Mouse (Mus musculus) heart, embryonic 16.5 days (tissue): ENCODE results near the gene Epb42. TPM values are rescaled to one million over a fixed set of nuclear protein-coding genes. Genes with fewer than 3 reads are reported as not detected.
A peak's percentile ranks its signal among the peaks of the same experiment; 100 is the strongest.
"Not testable (repeated sequence)": the region's sequence is repeated elsewhere in the genome, so short reads cannot be mapped to it uniquely, and the experiment has no call there.

Experiments used
- ATAC-seq: fragments of 200-750 bp; cut with Nextera tagmentation; replicated peaks from 2 replicates; pipeline ENCODE4 v1.8.0; 2017; ENCODE audit warnings: moderate number of reproducible peaks; ENCODE audit not compliant: insufficient read depth, low FRiP score; ENCODE audit errors: extremely low read depth
- H3K27ac ChIP-seq: fragments of 300-500 bp; sonication (generic); 2 replicates; pipeline ENCODE4 v1.5.1; 2014; ENCODE audit warnings: mild to moderate bottlenecking, low read length, control low read depth, moderate library complexity
- H3K27me3 ChIP-seq: fragments of 300-500 bp; sonication (generic); 2 replicates; pipeline ENCODE4 v1.6.1; 2014; ENCODE audit warnings: low read length, mixed read lengths; ENCODE audit not compliant: control insufficient read depth, insufficient read depth
- H3K36me3 ChIP-seq: fragments of 300-500 bp; sonication (generic); 2 replicates; pipeline ENCODE4 v1.6.1; 2014; ENCODE audit not compliant: control insufficient read depth, insufficient read depth
- H3K4me1 ChIP-seq: fragments of 300-500 bp; sonication (generic); 2 replicates; pipeline ENCODE4 v1.6.1; 2014; ENCODE audit warnings: low read length, mixed read lengths; ENCODE audit not compliant: control insufficient read depth, insufficient read depth
- H3K4me2 ChIP-seq: fragments of 300-500 bp; sonication (generic); 2 replicates; pipeline ENCODE4 v1.6.1; 2014; ENCODE audit warnings: low read depth, mild to moderate bottlenecking, control low read depth, low read length
- H3K4me3 ChIP-seq: fragments of 300-500 bp; sonication (generic); 2 replicates; pipeline ENCODE4 v1.5.1; 2014; ENCODE audit warnings: mild to moderate bottlenecking, control low read depth, low read length
- H3K9ac ChIP-seq: fragments of 300-500 bp; sonication (generic); 2 replicates; pipeline ENCODE4 v1.6.1; 2014; ENCODE audit warnings: low read length, control low read depth
- H3K9me3 ChIP-seq: fragments of 300-500 bp; sonication (generic); replicated peaks from 2 replicates; pipeline ENCODE4 v1.6.1; 2016; ENCODE audit warnings: low read length; ENCODE audit not compliant: control insufficient read depth
- WGBS: fragments of 180-500 bp; shearing (Covaris S2); extraction: QIAGEN DNeasy Blood & Tissue Kit; methylation state at CpG from one replicate; pipeline ENCODE4 v1.1.7; 2014; 5-methylcytosine and 5-hydroxymethylcytosine counted together
- microRNA-seq: library from miRNA; unstranded; fragments of <30 nt; microRNA quantifications from one replicate; pipeline ENCODE4, GENCODE M21; 2017
- polyA plus RNA-seq: library from polyadenylated mRNA; unstranded; fragments of >200 nt; fragmentation: Nextera tagmentation; extraction: Ambion mirVana; gene quantifications from 2 replicates; pipeline ENCODE4 v1.2.1, GENCODE M21; 2015

The Epb42 gene
- polyA plus RNA-seq, 1 experiment from 2014 or later: 1.1 TPM

DNA sequence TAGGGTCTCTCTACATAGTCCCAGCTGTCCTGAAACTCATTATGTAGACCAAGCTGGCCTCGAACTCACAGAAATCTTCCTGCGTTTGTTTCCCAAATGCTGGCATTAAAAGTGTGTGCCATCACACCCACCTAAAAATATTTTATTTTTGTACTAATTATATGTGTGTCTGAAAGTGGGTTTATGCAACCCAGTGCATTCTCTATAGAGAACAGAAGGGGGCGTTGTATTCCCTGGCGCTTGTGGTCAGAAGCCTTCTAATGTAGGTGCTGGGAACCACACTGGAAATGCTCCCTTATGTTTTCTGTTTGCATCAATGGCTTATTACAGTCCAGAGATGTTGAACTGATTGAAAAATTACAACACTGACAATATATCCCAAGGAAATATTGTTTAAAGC lies 60.6 kb downstream of the Epb42 start:
- no peaks in the 10 kb centered on the region for H3K9me3 ChIP-seq
- ATAC-seq: no peak
- no peak overlapping the region for H3K27ac ChIP-seq
- no peak overlapping the region for H3K9ac ChIP-seq
- no peaks in the 10 kb centered on the region for H3K36me3 ChIP-seq
- no peaks in the 10 kb centered on the region for H3K4me1 ChIP-seq
- WGBS: 55% methylated on average over 4 of the region's 4 CpGs
- no peak overlapping the region for H3K4me2 ChIP-seq
- H3K27me3 ChIP-seq: no peaks in the 10 kb centered on the region
- no peak overlapping the region for H3K4me3 ChIP-seq

DNA sequence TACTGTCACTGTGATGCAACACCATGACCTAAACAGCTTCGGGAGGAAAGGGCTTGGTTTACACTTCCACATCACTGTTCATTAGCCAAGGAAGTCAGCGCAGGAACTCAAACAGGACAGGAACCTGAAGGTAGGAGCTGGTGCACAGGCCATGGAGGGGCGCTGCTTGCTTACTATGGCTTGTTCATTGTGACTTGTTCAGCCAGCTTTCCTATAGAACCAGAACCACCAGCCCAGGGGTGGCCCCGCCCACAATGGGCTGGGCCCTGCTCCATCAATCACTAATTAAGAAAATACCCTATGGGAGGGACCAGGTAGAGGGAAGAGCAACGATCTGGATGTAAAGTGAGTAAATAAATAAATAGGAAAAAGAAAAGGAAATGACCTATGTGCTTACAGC lies 63.9 kb downstream of the Epb42 start:
- Histone ChIP-seq H3K9me3 (no peaks in the 10 kb centered on the region), H3K9ac (no peak overlapping the region), H3K4me3 (no peak overlapping the region), H3K36me3 (no peaks in the 10 kb centered on the region), H3K4me1 (peaks cover 11% of the 10 kb centered on the region), H3K27me3 (no peaks in the 10 kb centered on the region), H3K4me2 (no peak overlapping the region), H3K27ac (no peak overlapping the region)
- WGBS: 17% methylated on average over 5 of the region's 5 CpGs
- no peak for ATAC-seq

DNA sequence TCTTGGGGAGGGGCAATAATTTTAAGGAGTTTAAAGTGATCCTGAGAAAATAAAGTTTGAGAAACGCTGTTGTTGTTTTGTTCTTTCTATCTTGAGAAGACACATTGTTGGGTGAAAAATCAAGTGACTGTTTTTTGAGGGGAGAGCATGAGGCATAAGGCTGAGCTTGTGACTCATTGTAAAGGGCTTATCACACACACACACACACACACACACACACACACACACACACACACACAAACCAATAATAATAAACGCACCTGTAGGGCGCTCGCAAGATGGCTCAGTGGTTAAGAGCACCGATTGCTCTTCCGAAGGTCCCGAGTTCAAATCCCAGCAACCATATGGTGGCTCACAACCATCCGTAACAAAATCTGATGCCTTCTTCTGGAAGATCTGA lies 64.6 kb downstream of the Epb42 start:
- peaks cover 11% of the 10 kb centered on the region for H3K4me1 ChIP-seq
- H3K4me3 ChIP-seq, H3K27ac ChIP-seq, H3K9ac ChIP-seq, H3K9me3 ChIP-seq, H3K36me3 ChIP-seq, ATAC-seq, H3K4me2 ChIP-seq, H3K27me3 ChIP-seq: not testable (repeated sequence)
- 93% methylated on average over 8 of the region's 8 CpGs for WGBS

DNA sequence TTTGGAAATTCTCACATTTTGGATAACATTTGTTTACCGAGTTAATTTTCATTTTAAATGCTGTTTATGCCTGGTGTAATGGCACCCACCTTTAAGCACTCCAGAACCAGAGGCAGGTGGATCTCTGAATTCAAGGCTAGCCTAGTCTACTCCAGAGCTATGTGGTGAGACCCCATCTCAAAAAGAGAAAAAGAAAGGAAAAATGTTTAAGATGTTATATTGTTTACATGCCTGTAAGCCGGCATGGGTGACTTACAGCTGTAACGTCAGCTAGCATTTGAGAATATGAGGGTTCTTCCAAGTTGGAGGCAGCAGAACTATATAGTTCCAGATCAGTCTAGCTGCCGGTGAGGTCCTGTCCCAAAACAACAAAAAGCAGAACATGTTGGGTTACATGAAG lies 65.1 kb downstream of the Epb42 start:
- Histone ChIP-seq H3K4me1 (peaks cover 11% of the 10 kb centered on the region), H3K4me3 (no peak overlapping the region), H3K9ac (no peak overlapping the region), H3K27me3 (no peaks in the 10 kb centered on the region), H3K36me3 (no peaks in the 10 kb centered on the region), H3K9me3 (no peaks in the 10 kb centered on the region), H3K27ac (no peak overlapping the region), H3K4me2 (no peak overlapping the region)
- no peak for ATAC-seq
- 85% methylated on average over 4 of the region's 4 CpGs for WGBS

DNA sequence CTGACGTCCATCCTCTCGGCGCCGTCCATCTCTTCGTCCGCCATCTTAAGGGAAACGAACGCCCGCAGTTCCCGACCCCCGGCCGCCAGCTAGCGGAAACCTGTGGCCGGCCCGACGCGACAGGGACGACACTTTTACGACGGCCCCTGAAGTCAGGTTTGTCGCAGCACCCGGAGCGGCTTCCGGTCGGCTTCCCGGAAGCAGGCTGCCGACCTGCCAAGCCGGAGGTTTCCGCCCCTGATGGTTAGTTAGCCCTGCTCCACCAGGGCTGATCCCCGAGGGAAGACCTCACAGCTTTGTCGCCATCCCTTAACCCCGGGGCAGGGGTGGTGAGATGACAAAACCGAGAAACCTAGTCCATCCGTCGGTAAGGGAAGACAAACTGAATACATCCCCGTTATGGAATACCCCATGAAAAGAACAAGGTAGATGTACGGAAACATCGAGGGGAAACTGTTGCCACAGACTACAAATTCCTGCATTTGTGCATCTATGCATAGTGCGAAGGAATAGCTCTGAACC lies 66.3 kb downstream of the Epb42 start, which contains the start of gene Ubr1:
Ubr1 (minus strand) TSS at position 157 of the 522 bp plus-strand sequence.
- Histone ChIP-seq H3K36me3 (no peaks in the 10 kb centered on the region), H3K9ac (peak within 1 kb of the TSS; percentile 95), H3K27ac (peak within 1 kb of the TSS; percentile 70), H3K4me2 (peak within 1 kb of the TSS; percentile 90), H3K9me3 (no peaks in the 10 kb centered on the region), H3K4me3 (peak within 1 kb of the TSS; percentile 80), H3K27me3 (no peaks in the 10 kb centered on the region), H3K4me1 (peaks cover 11% of the 10 kb centered on the region)
- ATAC-seq: peak; percentile 83
- WGBS: under 1% methylated on average over 39 of the region's 39 CpGs

DNA sequence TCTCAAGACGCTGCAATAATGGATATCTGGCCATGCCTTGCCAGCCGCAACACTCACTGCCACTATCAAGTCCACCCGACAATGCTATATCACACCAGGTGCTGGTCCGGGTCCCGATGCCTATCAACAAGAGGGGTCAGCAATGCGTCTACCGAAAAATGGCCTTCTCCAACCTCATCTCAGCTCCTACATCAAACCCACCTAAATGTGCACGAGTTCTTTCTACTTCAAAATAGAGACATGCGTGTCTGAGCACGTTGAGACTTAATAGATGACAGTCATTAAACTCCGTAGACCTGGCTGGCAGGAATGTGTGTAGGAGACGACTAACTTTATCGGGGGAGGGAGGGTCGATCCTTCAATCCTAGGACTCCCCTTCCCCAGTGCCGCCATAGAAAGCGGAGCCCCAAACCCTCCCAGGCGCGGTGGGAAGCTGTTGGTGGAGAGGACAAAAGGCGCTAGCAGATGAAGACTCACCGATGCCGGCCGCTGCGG lies 66.8 kb downstream of the Epb42 start:
- H3K27me3 ChIP-seq: no peaks in the 10 kb centered on the region
- H3K9me3 ChIP-seq: no peaks in the 10 kb centered on the region
- ATAC-seq: peak; percentile 11; the same call in 1 of the 2 replicates
- H3K4me3 ChIP-seq: peak overlapping the region; percentile 80
- peaks cover 11% of the 10 kb centered on the region for H3K4me1 ChIP-seq
- H3K36me3 ChIP-seq: no peaks in the 10 kb centered on the region
- H3K27ac ChIP-seq: peak overlapping the region; percentile 70
- H3K4me2 ChIP-seq: peak overlapping the region; percentile 90
- peak overlapping the region; percentile 95 for H3K9ac ChIP-seq
- WGBS: under 1% methylated on average over 23 of the region's 23 CpGs

Small RNA genes lying within 50 kb of the gene (microRNA-seq; reads per million reads assigned to microRNA genes)
- not detected for gene Gm44325

Other genes starting within 250 kb of the Epb42 start
- gene Cdan1, start 186.9 kb downstream of the Epb42 start, polyA plus RNA-seq: 4.4 and 6.9 TPM in 2 replicates
- gene Ttbk2, start 186.5 kb downstream of the Epb42 start, polyA plus RNA-seq: 2.1 and 2.2 TPM in 2 replicates
- 18.5 and 22.0 TPM in 2 replicates for gene Ubr1, start 66.4 kb downstream of the Epb42 start, polyA plus RNA-seq
- 1.9 and 2.4 TPM in 2 replicates for gene Tmem62, start 60.1 kb downstream of the Epb42 start, polyA plus RNA-seq
- gene Ccndbp1, start 28.7 kb downstream of the Epb42 start, polyA plus RNA-seq: 42.3 and 45.7 TPM in 2 replicates
- 0.05 TPM in 1 of 2 replicates, not detected in the other for gene Tgm5, start 48.8 kb upstream of the Epb42 start, polyA plus RNA-seq
- gene Tgm7, start 72.7 kb upstream of the Epb42 start, polyA plus RNA-seq: not detected in 2 replicates
- gene Adal, start 103.4 kb upstream of the Epb42 start, polyA plus RNA-seq: 14.9 and 19.7 TPM in 2 replicates
- gene Lcmt2, start 103.6 kb upstream of the Epb42 start, polyA plus RNA-seq: 19.0 and 20.1 TPM in 2 replicates
- 34.1 and 36.1 TPM in 2 replicates for gene Tubgcp4, start 133.6 kb upstream of the Epb42 start, polyA plus RNA-seq
- gene Zscan29, start 134.1 kb upstream of the Epb42 start, polyA plus RNA-seq: 6.3 and 7.1 TPM in 2 replicates
- gene Trp53bp1, start 234.3 kb upstream of the Epb42 start, polyA plus RNA-seq: 34.5 and 42.4 TPM in 2 replicates